Mouse (Mus musculus): ENCODE results near the gene Dnase2b.

DNA sequence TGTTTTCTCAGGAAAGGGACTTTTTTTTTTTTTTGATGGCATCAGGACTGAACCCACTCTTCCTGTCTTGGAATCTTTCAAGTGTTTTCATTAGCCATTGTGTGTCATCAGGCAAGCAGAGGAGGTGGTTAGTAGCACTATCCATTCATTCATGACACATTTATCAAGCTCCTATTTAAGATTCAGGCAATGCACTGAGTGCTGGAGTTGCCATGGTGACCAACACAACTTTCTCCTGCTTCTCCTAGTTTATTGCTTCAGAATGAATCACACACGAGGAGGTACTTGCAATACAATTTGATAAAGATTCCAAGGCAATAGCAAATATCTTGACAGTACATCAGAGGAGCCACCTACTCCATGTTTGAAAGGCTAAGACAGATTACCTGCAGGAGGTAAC lies 8.0 kb downstream of the Dnase2b start:
- TF ChIP-seq CTCF (IDR thresholded peaks at IDR 0.05; ENCODE audit: extremely low read depth, insufficient read length, insufficient replicate concordance, low read depth, low read length) (no peak), POLR2A (IDR thresholded peaks at IDR 0.05; ENCODE audit: low read depth, low read length) (no peak)
